Mouse (Mus musculus) midbrain, embryonic 12.5 days (tissue): Measurements from ENCODE around the gene Lama5. TPM values are rescaled to one million over a fixed set of nuclear protein-coding genes. Genes with fewer than 3 reads are reported as not detected.

Experiments used
- ATAC-seq: fragments of 200-750 bp; cut with Nextera tagmentation; 2 replicates; pipeline ENCODE4 v1.8.0; 2017; ENCODE audit warnings: low read depth, moderate TSS enrichment, moderate library complexity; ENCODE audit not compliant: low FRiP score
- H3K27ac ChIP-seq: fragments of 300-500 bp; sonication (generic); replicated peaks from 2 replicates; pipeline ENCODE4 v1.5.1; 2016; ENCODE audit warnings: mild to moderate bottlenecking
- H3K27me3 ChIP-seq: fragments of 300-500 bp; sonication (generic); 2 replicates; pipeline ENCODE4 v1.6.1; 2016; ENCODE audit warnings: mild to moderate bottlenecking
- H3K36me3 ChIP-seq: fragments of 300-500 bp; sonication (generic); 2 replicates; pipeline ENCODE4 v1.6.1; 2016
- H3K4me1 ChIP-seq: fragments of 300-500 bp; sonication (generic); 2 replicates; pipeline ENCODE4 v1.6.1; 2016
- H3K4me2 ChIP-seq: fragments of 300-500 bp; sonication (generic); replicated peaks from 2 replicates; pipeline ENCODE4 v1.6.1; 2016; ENCODE audit warnings: mild to moderate bottlenecking, moderate library complexity
- H3K4me3 ChIP-seq: fragments of 300-500 bp; sonication (generic); 2 replicates; pipeline ENCODE4 v1.5.1; 2016; ENCODE audit warnings: mild to moderate bottlenecking
- H3K9ac ChIP-seq: fragments of 300-500 bp; sonication (generic); replicated peaks from 2 replicates; pipeline ENCODE4 v1.6.1; 2016; ENCODE audit warnings: mild to moderate bottlenecking, moderate library complexity
- H3K9me3 ChIP-seq: fragments of 300-500 bp; sonication (generic); 2 replicates; pipeline ENCODE4 v1.6.1; 2016; ENCODE audit warnings: mild to moderate bottlenecking
- WGBS: fragments of 180-500 bp; shearing (Covaris S2); methylation state at CpG from one replicate; pipeline ENCODE4 v1.1.7; 2016; 5-methylcytosine and 5-hydroxymethylcytosine counted together
- polyA plus RNA-seq: library from polyadenylated mRNA; unstranded; fragments of >200 nt; fragmentation: Nextera tagmentation; extraction: Ambion mirVana; gene quantifications from 2 replicates; pipeline ENCODE4 v1.2.1, GENCODE M21; 2016

Lama5 gene
- polyA plus RNA-seq, 1 experiment from 2014 or later: 3.2 TPM

- H3K36me3 ChIP-seq: no peaks in the 10 kb centered on the region
- no peak overlapping the region for H3K27ac ChIP-seq
- H3K9ac ChIP-seq: no peak overlapping the region
- peaks cover 17% of the 10 kb centered on the region for H3K4me1 ChIP-seq
- no peaks in the 10 kb centered on the region for H3K9me3 ChIP-seq
- no peak for ATAC-seq
- H3K27me3 ChIP-seq: peaks cover 5% of the 10 kb centered on the region
- 90% methylated on average over 8 of the region's 8 CpGs for WGBS
- H3K4me3 ChIP-seq: no peak overlapping the region
- H3K4me2 ChIP-seq: no peak overlapping the region
These were observed 8.1 kb downstream of the Lama5 start for GRCm38 (mm10) chr2:180217587-180217986.

GRCm38 (mm10) chr2:180216921-180217320, 8.7 kb downstream of the Lama5 start:
- H3K4me3 ChIP-seq: no peak overlapping the region
- WGBS: 61% methylated on average over 4 of the region's 5 CpGs
- no peaks in the 10 kb centered on the region for H3K27me3 ChIP-seq
- no peak for ATAC-seq
- no peaks in the 10 kb centered on the region for H3K36me3 ChIP-seq
- H3K4me2 ChIP-seq: no peak overlapping the region
- H3K9ac ChIP-seq: no peak overlapping the region
- no peaks in the 10 kb centered on the region for H3K9me3 ChIP-seq
- 0 out of 2 replicates have a peak, but pooled peaks cover 10% of the 10 kb centered on the region for H3K4me1 ChIP-seq
- H3K27ac ChIP-seq: no peak overlapping the region

GRCm38 (mm10) chr2:180215951-180216350, 9.7 kb downstream of the Lama5 start:
- 0 out of 2 replicates have a peak, but pooled peaks cover 8% of the 10 kb centered on the region for H3K4me1 ChIP-seq
- H3K4me2 ChIP-seq: no peak overlapping the region
- 90% methylated on average over 6 of the region's 6 CpGs for WGBS
- H3K36me3 ChIP-seq: no peaks in the 10 kb centered on the region
- no peaks in the 10 kb centered on the region for H3K27me3 ChIP-seq
- H3K27ac ChIP-seq: no peak overlapping the region
- ATAC-seq: no peak
- no peak overlapping the region for H3K4me3 ChIP-seq
- no peaks in the 10 kb centered on the region for H3K9me3 ChIP-seq
- no peak overlapping the region for H3K9ac ChIP-seq

- no peak overlapping the region for H3K4me2 ChIP-seq
- no peaks in the 10 kb centered on the region for H3K36me3 ChIP-seq
- no peak for ATAC-seq
- H3K9me3 ChIP-seq: no peaks in the 10 kb centered on the region
- 0 out of 2 replicates have a peak, but pooled peaks cover 6% of the 10 kb centered on the region for H3K4me1 ChIP-seq
- no peak overlapping the region for H3K4me3 ChIP-seq
- H3K27me3 ChIP-seq: no peaks in the 10 kb centered on the region
- H3K27ac ChIP-seq: no peak overlapping the region
- H3K9ac ChIP-seq: no peak overlapping the region
- WGBS: 67% methylated on average over 8 of the region's 8 CpGs
These were observed 10.6 kb downstream of the Lama5 start for GRCm38 (mm10) chr2:180215011-180215461.

GRCm38 (mm10) chr2:180214352-180214978, 11.2 kb downstream of the Lama5 start:
- Histone ChIP-seq H3K27ac (no peak overlapping the region), H3K9me3 (no peaks in the 10 kb centered on the region)

GRCm38 (mm10) chr2:180212255-180212654, 13.4 kb downstream of the Lama5 start:
- no peak overlapping the region for H3K4me2 ChIP-seq
- no peak overlapping the region for H3K27ac ChIP-seq
- no peaks in the 10 kb centered on the region for H3K9me3 ChIP-seq
- WGBS: 89% methylated on average over 3 of the region's 3 CpGs
- H3K27me3 ChIP-seq: no peaks in the 10 kb centered on the region
- no peak overlapping the region for H3K9ac ChIP-seq
- no peak overlapping the region for H3K4me3 ChIP-seq
- ATAC-seq: no peak
- H3K4me1 ChIP-seq: 0 out of 2 replicates have a peak, but pooled peaks cover 6% of the 10 kb centered on the region
- no peaks in the 10 kb centered on the region for H3K36me3 ChIP-seq

More at GRCm38 (mm10) chr2:180214352-180214978, 11.2 kb downstream of the Lama5 start:
- H3K4me1 ChIP-seq: 0 out of 2 replicates have a peak, but pooled peaks cover 6% of the 10 kb centered on the region
- H3K4me2 ChIP-seq: no peak overlapping the region
- 82% methylated on average over 4 of the region's 4 CpGs for WGBS
- no peak for ATAC-seq
- no peaks in the 10 kb centered on the region for H3K36me3 ChIP-seq
- H3K9ac ChIP-seq: no peak overlapping the region
- H3K4me3 ChIP-seq: no peak overlapping the region
- H3K27me3 ChIP-seq: no peaks in the 10 kb centered on the region

GRCm38 (mm10) chr2:180208976-180209375, 16.7 kb downstream of the Lama5 start:
- ATAC-seq: no peak

GRCm38 (mm10) chr2:180207840-180208239, 17.8 kb downstream of the Lama5 start:
- WGBS: 67% methylated on average over 7 of the region's 7 CpGs
- no peak overlapping the region for H3K4me2 ChIP-seq
- no peak overlapping the region for H3K4me3 ChIP-seq
- no peak for ATAC-seq
- H3K27ac ChIP-seq: no peak overlapping the region
- H3K36me3 ChIP-seq: no peaks in the 10 kb centered on the region
- H3K9ac ChIP-seq: no peak overlapping the region
- no peaks in the 10 kb centered on the region for H3K9me3 ChIP-seq
- H3K27me3 ChIP-seq: no peaks in the 10 kb centered on the region
- H3K4me1 ChIP-seq: no peaks in the 10 kb centered on the region

More at GRCm38 (mm10) chr2:180208976-180209375, 16.7 kb downstream of the Lama5 start:
- Histone ChIP-seq H3K4me1 (no peaks in the 10 kb centered on the region), H3K9ac (no peak overlapping the region), H3K27me3 (no peaks in the 10 kb centered on the region), H3K36me3 (no peaks in the 10 kb centered on the region), H3K4me3 (no peak overlapping the region), H3K27ac (no peak overlapping the region), H3K4me2 (no peak overlapping the region), H3K9me3 (no peaks in the 10 kb centered on the region)
- 72% methylated on average over 1 of the region's 1 CpGs for WGBS

- whole genome bisulfite sequencing: 93% methylated on average over 2 of the region's 2 CpGs
- ATAC-seq: no peak
- Histone ChIP-seq H3K4me2 (no peak overlapping the region), H3K9ac (no peak overlapping the region), H3K4me1 (no peaks in the 10 kb centered on the region), H3K4me3 (no peak overlapping the region), H3K27me3 (no peaks in the 10 kb centered on the region), H3K36me3 (no peaks in the 10 kb centered on the region), H3K27ac (peak overlapping the region; percentile 31; the same call in 1 of the 2 replicates), H3K9me3 (no peaks in the 10 kb centered on the region)
These were observed 19.7 kb downstream of the Lama5 start for GRCm38 (mm10) chr2:180205956-180206280.

- 84% methylated on average over 12 of the region's 12 CpGs for WGBS
- no peaks in the 10 kb centered on the region for H3K27me3 ChIP-seq
- no peaks in the 10 kb centered on the region for H3K9me3 ChIP-seq
- no peak overlapping the region for H3K9ac ChIP-seq
- H3K4me3 ChIP-seq: no peak overlapping the region
- H3K4me1 ChIP-seq: no peaks in the 10 kb centered on the region
- no peaks in the 10 kb centered on the region for H3K36me3 ChIP-seq
- H3K4me2 ChIP-seq: no peak overlapping the region
- peak overlapping the region; percentile 31; the same call in 1 of the 2 replicates for H3K27ac ChIP-seq
- peak; percentile 69 for ATAC-seq
These were observed 20.3 kb downstream of the Lama5 start for GRCm38 (mm10) chr2:180205083-180205955.

GRCm38 (mm10) chr2:180204501-180204900, 21.2 kb downstream of the Lama5 start:
- H3K9ac ChIP-seq: no peak overlapping the region
- no peaks in the 10 kb centered on the region for H3K27me3 ChIP-seq
- no peaks in the 10 kb centered on the region for H3K9me3 ChIP-seq
- no peaks in the 10 kb centered on the region for H3K4me1 ChIP-seq
- H3K27ac ChIP-seq: peak overlapping the region; percentile 11; the same call in 1 of the 2 replicates
- H3K4me2 ChIP-seq: no peak overlapping the region
- H3K4me3 ChIP-seq: no peak overlapping the region
- no peak for ATAC-seq
- 91% methylated on average over 9 of the region's 9 CpGs for WGBS
- no peaks in the 10 kb centered on the region for H3K36me3 ChIP-seq

- no peak overlapping the region for H3K4me2 ChIP-seq
- no peak for ATAC-seq
- no peaks in the 10 kb centered on the region for H3K36me3 ChIP-seq
- no peaks in the 10 kb centered on the region for H3K27me3 ChIP-seq
- no peak overlapping the region for H3K27ac ChIP-seq
- H3K9me3 ChIP-seq: no peaks in the 10 kb centered on the region
- H3K9ac ChIP-seq: no peak overlapping the region
- WGBS: 79% methylated on average over 10 of the region's 10 CpGs
- 0 out of 2 replicates have a peak, but pooled peaks cover under 1% of the 10 kb centered on the region for H3K4me1 ChIP-seq
- H3K4me3 ChIP-seq: no peak overlapping the region
These were observed 22.9 kb downstream of the Lama5 start for GRCm38 (mm10) chr2:180202805-180203204.
